Mouse (Mus musculus) urinary bladder, postnatal 36 days (tissue): ENCODE results near the gene Zfp781.
A peak's percentile ranks its signal among the peaks of the same experiment; 100 is the strongest.
"Not testable (repeated sequence)": the region's sequence is repeated elsewhere in the genome, so short reads cannot be mapped to it uniquely, and the experiment has no call there.

Experiments
- DNase-seq, 2 experiments: peaks; one replicate each; pipeline ENCODE4 v3.0.0; 2022; ENCODE audit warnings: low spot score in 2 of 2, mixed read lengths in 1 of 2

Gene Zfp781

GRCm38 (mm10) chr10:81929842-81930743 is at the start of gene Zfp781:
Gene Zfp781, minus strand, starts transcription at chr10:81930480.
- DNase-seq, result not testable (repeated sequence)

GRCm38 (mm10) chr10:81978365-81979003 is 48.2 kb upstream of the Zfp781 start:
- peak in 1 of 2 experiments; percentile 22 for DNase-seq

GRCm38 (mm10) chr10:81930744-81931118 is 451 bp upstream of the Zfp781 start:
- not testable (repeated sequence) for DNase-seq

- peak in 1 of 2 experiments; percentile 0 for DNase-seq
Measured at GRCm38 (mm10) chr10:81863409-81864407, 66.6 kb downstream of the Zfp781 start, which contains the start of gene Gm32687. Gene Gm32687, plus strand, starts transcription at chr10:81863934.
